Mouse (Mus musculus) T-helper 1 cell (primary cell): Measurements from ENCODE around the gene Itga9.

Experiments used
- in situ Hi-C: fragments of 300-600 bp; cut with MboI, MseI; formaldehyde crosslinking; loops from one replicate; pipeline ENCODE4 v1.15.1; 2025; ENCODE audit warnings: high pct_unique_total_duplicates

Gene Itga9

DNA sequence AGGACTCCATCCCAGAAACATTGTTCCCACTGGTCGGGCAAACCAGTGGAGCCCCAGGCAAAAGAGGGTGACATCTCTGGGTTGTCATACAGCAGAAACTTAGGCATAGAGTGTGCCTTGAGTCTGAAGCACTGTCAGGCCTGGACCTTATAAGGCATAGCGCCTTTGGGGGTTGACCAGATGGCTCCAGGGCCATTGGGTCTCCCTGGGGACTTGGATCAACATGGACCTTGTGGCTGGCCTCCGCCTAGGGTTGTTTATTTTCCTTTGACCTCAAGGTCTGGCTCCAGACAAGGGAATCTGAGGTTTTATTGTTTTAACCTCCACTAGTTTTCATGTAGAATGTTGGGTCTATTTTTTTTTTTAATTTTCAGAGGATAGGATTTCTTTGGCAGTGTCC is 267.1 kb downstream of the Itga9 start:
- in situ Hi-C loops: no loop called here

DNA sequence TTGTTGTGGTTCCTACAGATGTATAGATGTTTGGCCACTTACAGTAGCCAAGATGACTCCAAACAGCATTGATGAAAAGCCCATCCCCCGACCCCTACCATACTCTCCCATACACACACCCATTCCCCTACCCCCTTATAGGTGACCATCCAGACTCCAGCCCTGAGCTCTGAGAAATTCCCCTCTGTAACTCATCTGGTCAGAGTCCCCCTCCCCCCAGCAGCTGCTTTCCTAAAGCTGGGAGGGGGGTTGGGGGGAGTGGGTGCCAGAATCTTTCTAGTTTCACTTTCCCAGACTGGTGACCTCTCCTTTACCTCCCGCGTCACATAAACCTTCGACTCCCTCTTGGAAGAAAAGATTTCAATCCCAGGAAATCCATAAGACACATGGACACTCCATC is 269.2 kb downstream of the Itga9 start:
- in situ Hi-C loops: no loop called here

DNA sequence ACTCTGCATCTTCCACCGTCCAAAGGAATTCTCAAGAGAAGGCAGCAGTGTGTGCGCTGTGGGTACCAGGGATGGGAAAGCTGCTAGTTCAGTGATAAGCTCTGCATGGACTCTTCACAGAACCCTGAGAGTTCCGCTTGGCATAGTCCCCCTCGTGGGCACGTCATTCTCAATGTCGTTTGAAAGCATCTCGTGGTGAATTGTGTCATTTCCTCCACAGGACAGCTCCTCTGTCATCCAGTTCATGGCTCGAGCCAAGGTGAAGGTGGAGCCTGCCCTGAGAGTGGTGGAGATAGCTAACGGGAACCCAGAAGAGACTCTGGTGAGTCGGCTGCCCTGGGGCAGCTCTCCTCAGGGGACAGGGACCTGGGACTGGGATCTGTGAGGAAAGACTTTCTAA is 270.4 kb downstream of the Itga9 start:
- in situ Hi-C loops: no loop called here

DNA sequence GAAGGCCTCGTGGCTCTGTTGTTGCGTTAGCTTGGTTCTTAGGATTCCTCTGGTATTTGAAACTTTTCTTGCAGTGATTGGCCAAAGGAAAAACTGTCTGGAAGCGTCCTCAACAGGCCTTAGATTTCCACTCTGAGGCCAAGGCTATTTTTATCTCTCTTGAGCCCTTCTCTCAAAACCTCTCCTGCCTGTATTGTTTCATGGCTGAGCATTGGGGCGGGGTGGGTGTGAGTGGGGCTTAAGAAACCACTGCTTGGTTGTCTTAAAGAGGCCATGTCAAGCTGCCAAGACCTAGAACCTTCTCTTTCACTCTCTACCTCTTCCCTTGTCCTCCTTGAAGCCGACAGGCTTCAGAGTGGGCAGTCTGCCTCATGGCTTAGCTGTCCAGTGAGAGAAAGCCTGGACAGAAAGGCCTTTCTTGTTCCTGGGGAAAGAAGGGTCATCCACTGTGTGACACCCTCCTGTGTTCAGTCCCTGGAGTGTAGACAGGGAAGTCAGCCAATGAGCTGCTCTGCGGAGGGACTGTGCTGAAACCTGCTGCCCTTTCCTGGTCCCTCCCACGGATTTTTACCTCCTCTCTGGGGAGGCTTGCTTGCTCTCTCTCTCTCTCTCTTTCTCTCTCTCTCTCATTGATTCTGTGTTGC is 271.0 kb downstream of the Itga9 start:
- in situ Hi-C loops: no loop called here

DNA sequence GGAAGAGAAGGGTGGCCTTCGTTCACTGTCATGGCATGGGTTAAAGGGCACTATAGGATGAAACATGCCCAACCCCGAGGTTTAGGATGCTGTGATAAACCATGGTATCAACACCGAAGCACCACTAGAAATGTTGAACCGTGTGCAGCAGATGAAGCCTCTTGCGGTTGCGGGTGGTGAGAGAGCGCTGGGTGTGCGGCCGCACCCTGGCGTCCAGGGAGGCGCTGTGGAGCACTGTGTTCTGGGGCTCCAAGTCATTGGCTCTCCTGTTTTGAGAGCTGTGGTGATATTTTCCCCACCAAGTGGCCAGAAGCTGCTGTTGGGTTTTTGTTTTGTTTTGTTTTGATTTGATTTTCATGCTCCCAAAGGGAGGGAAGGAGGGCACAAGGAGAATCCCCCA is 272.1 kb downstream of the Itga9 start:
- in situ Hi-C loops: no loop called here

DNA sequence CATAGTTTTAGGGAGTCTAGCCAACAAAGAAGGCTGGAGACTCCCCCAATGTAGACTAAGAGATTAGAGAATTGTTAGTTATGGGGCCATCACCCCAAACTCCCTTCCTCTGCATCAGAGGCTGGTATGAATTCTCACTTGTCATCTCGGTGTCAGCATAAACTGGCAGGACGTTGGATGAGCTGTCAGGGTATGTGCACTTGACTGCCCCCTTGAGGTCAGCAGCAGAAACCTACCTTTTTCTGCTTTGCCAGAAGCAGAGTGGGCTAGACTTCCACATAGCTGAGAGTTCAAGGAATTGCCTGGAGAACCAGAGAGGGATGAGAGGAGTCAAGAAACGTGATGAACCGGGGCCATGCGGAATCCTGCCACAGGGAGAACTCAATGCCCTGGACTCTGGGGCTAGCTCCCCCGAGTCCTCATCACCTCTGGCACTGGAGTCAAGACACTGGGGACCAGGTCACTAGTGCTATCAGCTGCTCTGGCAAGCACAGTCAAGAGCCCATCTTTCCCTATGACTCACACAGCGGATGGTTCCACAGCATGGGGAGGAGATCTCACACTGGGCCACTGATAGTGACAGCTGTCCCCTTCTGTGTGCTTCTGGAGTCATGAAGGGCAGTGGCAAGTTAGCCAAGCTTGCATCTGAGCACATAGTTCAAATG is 274.9 kb downstream of the Itga9 start:
- in situ Hi-C loops: loop anchor here (5.0 kb wide), 1 partner anchor 279 kb away; no protein-coding TSS in a partner anchor

DNA sequence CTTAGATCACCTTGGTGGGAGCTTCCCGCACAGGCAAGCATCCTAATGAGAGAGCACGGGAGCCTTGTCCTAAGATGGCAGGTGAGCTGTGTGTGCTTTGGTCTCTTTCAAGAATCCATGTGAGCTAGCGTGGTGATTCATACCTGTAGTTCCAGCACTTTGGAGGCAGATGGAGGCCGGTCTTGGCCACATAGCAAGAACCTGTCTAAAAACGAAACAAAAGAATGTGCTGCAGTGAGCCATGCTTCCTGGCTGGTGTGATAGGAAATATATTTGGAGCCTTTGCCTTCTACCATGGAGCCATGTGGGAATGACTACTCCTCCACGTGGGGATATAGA is 275.4 kb downstream of the Itga9 start:
- in situ Hi-C loops: loop anchor here (5.0 kb wide), 1 partner anchor 280 kb away; no protein-coding TSS in a partner anchor

DNA sequence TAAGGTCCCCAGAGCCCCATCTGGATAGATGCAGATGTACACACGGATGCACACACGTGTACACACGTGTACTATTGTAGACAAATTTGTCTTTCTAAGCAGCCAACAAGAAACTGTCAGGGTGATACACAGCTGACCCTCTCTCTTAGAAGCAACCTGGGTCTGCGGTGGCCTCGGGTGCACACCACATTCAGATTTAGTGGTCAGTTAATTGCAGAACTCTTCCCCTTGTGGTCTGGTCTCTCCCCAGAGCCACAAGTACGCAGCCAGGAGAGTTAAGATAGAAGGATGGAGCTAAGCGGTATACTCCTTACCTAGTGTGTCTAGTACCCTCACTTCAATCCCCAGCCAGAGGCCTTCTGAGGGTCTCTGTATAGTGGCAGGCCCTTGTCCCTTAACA is 276.7 kb downstream of the Itga9 start:
- in situ Hi-C loops: loop anchor here (5.0 kb wide), 1 partner anchor 281 kb away; no protein-coding TSS in a partner anchor

DNA sequence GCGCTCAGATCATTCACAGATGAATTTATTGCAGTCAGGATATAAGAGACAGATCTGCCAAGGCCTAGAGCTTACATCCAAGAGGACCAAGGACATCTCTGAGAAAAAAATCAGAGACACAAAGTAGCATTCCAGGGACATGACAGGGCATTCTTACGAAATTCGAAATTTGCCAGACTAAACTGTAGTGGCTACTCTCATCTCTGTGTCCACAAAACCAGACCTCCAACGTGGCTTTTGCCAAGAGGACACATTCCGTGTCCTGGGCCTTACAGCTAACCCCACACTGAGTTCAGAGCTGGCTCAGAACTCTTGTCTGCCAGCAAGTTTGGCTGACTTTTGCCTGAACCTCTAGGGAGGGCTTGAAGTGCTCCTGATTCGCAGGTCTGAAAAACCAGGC is 279.3 kb downstream of the Itga9 start:
- in situ Hi-C loops: no loop called here

DNA sequence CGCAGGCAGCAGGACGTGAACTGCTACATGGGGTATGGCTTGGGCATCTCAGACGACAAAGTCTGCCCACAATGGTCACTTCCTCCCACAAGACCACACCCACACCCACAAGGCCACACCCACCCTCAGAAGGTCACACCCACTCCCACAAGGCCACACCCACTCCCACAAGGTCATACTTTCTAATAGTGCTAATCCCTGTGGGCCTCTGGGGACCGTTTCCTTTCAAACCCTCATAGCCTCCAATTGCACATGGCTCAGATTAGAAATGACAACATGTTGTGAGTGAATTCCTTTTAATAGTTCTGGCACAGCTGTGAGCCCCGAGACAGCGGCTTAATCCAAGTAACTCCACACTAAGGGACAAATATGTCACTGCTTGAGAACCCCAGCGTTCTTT is 280.7 kb downstream of the Itga9 start:
- in situ Hi-C loops: no loop called here

DNA sequence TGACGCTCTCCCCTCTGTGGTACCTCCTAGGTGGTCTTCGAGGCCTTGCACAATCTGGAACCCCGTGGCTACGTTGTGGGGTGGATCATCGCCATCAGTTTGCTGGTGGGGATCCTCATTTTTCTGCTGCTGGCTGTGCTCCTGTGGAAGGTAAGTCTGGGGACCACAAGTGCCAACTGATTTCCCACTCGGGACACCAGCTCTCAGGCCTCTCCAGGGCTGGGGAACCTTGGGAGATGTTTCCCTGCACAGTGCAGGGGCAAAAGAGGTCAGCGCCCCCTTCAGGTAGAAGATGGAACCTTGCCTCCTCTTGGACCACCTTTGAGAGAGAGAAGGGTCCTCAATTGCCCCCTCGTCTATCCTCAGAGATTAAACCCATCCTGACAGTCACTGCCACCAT is 281.2 kb downstream of the Itga9 start:
- in situ Hi-C loops: no loop called here

DNA sequence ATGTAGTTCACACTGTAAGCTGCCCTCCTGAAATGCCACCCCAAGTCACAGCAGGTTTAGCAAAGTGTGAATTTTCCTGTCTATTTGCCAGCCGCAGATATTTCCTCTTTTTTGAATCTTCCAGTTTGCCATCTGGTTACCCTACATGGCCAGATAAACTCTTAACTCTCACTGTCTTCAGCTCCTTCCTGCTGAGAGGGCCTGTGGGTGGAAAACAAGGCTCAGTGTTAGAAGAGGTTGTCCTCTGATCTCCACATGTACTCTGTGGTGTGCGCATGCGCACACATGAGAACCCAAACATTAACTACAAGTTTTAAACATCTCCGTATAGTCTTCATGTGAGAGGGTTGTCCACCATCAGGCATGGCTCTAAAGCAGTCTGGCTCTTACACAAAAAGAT is 283.7 kb downstream of the Itga9 start:
- in situ Hi-C loops: no loop called here

DNA sequence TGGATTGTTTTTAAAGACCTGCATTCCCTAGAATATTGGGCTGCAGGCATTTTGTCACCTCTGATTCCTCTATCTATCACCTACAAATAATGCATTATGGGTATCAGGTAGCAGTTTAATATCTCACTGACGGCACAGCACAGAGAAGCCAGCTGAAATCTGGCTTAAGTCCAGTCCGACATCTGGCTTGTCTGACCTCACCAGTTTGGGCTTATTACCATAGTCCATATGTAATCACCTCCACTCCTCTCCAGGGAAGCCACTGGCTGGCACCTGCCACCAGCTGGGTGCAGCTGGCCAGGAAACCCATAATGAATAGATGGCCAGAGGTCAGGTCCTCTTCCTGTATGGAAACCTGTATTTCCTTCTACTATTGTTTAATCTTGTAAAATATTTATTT is 284.2 kb downstream of the Itga9 start:
- in situ Hi-C loops: no loop called here

DNA sequence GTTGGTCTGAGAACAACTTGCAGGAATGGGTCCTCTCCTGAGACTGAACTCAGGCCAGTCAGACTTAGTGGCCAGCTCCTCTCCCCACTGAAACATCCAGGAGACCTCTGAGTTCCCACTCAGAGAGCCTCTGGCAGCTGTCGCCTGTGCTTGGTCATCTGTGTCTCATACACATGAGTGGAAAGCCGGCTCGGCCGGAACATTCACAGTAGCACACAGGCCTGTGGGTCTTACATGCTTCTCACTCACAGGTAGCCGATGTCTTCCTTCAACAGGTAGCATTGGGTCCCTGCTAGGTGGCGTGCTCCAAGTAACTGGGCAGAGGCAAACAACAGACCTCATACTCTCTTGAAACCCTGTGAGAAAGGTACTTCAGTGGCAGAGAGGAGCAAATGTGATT is 284.6 kb downstream of the Itga9 start:
- in situ Hi-C loops: no loop called here

DNA sequence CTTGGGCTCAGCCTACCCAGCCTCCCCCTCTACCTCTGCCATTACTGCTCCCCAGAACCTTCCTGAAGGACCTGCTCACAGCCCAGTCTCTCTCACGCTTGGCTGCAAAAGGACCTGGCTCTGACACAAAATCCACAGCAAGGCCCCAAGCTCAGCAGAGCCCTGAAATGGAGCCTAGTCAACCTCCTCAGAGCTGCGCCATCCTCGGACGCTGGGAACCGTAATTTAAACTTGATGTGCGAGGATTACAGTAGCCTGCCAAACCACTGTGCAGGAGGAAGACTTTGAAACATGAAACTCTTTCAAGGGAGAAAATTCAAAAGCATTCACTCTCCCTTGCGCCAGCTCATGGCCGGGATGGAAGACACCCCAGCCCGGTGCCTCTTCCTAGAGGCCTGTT is 285.1 kb downstream of the Itga9 start:
- in situ Hi-C loops: no loop called here

DNA sequence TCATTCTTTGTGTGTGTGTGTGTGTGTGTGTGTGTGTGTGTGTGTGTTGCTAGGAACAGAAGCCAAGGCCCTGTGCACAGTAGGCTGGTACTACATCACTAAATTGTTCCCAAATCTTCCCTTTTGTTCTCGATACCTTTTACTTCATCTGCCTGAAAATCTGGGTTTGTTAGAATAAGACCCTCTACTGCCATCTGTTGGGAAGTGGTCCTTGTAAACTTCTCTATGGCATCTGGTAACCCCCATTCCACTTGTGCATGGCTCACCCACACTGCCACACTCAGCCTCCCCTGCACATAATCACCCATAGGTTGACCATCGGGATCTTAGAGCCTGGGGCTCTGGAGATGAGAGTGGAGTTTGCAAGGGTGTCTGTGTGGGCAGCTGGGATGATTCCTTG is 288.6 kb downstream of the Itga9 start:
- in situ Hi-C loops: no loop called here

DNA sequence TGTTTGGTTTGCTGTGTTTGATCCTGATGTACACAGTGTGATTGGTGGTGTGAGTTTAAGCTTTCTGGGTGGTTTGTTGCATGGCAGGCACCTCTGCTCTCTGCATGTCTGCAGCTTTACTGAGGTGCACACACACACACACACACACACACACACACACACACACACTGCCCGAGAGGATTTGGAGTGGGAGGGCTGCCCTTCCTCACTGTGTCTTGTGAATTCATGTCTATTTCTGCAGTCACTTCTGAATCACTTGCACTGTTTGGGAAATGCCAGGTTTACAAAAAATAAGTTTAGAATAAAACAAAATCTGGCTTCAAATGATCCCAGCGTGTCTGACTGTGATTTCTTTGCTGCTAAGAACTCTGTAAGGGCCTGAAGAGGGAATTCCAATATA is 294.2 kb downstream of the Itga9 start:
- in situ Hi-C loops: no loop called here

DNA sequence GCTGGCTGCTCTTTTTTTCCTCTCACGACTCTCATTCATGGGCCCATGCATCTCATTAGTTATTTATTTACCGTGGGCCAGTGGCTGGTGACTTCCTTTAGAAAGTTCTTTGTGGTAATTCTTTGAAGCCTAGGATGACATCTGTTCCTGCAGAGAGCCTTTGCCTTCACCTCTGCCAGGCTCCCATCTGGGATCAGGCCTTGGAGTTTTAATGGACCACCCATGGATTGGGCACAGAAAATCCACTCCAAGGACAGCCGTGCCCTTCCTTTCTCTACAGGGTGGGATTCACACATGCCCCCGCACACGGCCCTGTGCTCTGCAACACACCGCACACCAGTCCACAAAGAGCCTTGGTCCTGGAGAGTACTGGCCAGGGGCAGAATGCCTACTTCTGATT is 295.4 kb downstream of the Itga9 start:
- in situ Hi-C loops: no loop called here

DNA sequence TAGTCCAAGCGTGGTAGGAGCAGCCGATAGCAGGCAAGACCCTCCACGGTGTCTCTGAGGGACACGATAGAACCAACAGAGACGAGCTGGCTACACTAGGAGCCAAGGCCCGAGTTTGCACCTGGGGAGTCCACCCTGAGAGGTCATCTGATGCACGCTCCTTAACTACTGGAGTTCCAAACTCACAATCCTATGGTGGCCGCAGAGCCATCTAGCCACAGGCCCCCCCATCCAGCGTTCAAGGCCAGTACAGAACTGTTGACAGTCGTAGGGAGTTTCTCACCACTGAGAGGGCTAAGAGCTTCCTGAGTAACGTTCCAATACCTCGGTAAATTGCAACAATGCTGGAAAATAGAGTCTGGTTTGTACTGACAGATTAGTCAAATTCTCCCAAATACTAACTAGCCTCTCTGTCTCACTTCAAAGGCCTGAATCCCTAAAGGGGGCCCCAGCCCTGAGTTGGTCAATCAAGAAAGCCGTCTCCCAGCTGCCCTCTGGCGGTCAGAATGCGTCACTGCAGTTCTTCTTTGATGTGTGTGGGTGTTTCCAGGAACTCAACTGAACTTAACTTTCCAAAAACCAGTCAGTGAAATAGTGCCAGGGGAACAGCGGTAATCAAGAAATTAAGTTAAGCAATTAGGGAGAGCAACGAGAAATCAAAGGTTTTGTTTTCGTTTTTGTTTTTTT is 301.6 kb downstream of the Itga9 start:
- in situ Hi-C loops: no loop called here

DNA sequence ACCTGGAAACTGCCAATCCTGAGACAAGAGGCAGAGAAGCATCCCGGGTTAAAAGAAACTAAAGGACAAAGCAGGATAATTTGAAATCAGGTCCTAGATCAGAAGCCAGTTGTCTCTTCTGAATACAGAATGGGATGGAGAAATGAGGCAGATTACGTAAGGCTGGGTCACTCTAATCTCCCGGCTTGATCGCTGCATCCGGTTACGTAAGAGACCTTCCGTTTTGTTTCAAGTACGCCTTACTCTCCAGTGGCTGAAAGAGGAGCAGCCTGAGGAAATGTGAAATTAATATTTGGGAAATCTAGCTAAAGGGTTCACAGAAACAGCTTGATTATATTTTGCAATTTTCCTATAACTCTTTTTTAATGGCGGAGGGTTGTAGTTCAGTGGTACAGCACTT is 306.6 kb downstream of the Itga9 start:
- in situ Hi-C loops: loop anchor here (10.0 kb wide), 1 partner anchor 122 kb away; no protein-coding TSS in a partner anchor

DNA sequence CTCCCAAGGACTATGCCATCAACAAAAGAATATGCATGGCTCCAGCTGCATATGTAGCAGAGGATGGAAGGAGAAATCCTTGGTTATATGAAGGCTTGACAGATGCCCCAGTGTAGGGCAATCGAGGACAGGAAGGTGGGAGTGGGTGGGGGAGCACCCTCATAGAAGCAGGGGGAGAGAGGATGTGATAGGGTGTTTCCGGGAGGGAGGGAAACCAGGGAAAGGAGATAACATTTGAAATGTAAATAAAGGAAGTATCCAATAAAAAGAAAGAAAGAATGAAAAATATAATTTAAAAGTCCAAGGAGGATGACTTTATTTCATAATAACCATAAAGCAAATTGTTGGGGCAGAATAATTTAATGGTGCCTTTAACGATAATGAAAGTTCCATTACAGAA is 307.1 kb downstream of the Itga9 start:
- in situ Hi-C loops: loop anchor here (10.0 kb wide), 1 partner anchor 121 kb away; no protein-coding TSS in a partner anchor

DNA sequence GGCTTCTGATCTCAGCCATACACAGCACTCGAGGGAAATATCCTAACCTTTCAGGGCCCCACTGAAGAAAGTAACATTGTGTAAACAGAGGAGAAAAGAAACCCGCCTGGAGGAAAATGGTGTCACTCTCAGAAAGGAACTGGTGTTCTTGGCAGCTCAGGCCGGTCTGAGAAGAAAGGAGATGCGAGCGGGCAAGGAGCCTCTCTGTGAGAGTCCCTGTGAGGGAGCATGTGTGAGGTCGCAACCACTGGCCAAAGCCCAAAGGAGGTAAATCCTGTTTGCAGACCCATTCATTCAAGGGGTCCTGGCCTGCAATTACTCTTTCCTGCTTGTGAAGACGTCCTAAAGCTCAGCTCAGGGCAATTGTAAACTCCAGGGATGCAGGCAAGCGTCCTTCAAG is 308.1 kb downstream of the Itga9 start:
- in situ Hi-C loops: loop anchor here (10.0 kb wide), 1 partner anchor 120 kb away; no protein-coding TSS in a partner anchor

DNA sequence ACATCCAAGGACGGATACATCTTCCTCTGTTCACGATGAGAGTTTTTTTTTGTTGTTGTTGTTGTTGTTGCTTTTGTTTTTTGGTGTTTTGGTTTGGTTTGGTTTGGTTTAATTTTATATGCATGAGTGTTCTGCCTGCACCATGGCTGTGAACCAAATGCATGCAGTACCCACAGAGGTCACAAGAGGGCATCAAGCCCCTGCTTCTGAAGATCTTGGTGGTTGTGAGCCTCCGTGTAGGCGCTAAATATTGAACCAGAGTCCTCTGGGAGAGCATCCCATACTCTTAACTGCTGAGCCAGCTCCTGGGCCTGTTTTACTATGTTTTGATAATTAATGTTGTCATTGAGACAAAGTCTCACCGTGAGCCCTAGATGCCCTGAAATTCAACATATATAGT is 308.8 kb downstream of the Itga9 start:
- in situ Hi-C loops: loop anchor here (10.0 kb wide), 1 partner anchor 120 kb away; no protein-coding TSS in a partner anchor
